Comparison of ENCODE assay signal across 8 mouse cellular contexts in genomic region chr9:77755403-77755784, GRCm38 (mm10). TPM values are rescaled to one million over a fixed set of nuclear protein-coding genes. Genes with fewer than 3 reads are reported as not detected.
DNase-seq lines count a peak whose midpoint lies in the region; ATAC-seq and TF ChIP-seq lines count a peak whose summit lies in the region.

No protein-coding gene starts in this region.

- intact Hi-C loops in heart, postnatal 10 days (cut with DNase I), result loop anchor here (2.0 kb wide), 2 partner anchors 93 to 211 kb away; partner anchors contain the start of gene Lrrc1
- intact Hi-C loops in gastrocnemius, postnatal 36 days (cut with DNase I), result loop anchor here (5.0 kb wide), 2 partner anchors 98 to 158 kb away; no protein-coding TSS in a partner anchor

- peak overlapping the region; percentile 89 for H3K4me3 ChIP-seq in heart, embryonic 13.5 days
- peak overlapping the region; percentile 99 for H3K4me3 ChIP-seq in G1E (ENCODE audit: low read depth, low read length)
- peak overlapping the region; percentile 88 for H3K4me3 ChIP-seq in heart, embryonic 16.5 days (ENCODE audit: low read length)
- H3K4me3 ChIP-seq in liver, postnatal 0 days (ENCODE audit: low read depth, low read length), result peak overlapping the region; percentile 87

- TF ChIP-seq EP300 in liver, postnatal 0 days (IDR thresholded peaks at IDR 0.05; ENCODE audit: low read depth), result no peak

- no peaks in the 10 kb centered on the region for H3K9me3 ChIP-seq in heart, embryonic 13.5 days
- H3K9me3 ChIP-seq in G1E (replicated peaks), result no peaks in the 10 kb centered on the region
- no peaks in the 10 kb centered on the region for H3K9me3 ChIP-seq in heart, embryonic 16.5 days (replicated peaks; ENCODE audit: control insufficient read depth, low read length)
- H3K9me3 ChIP-seq in liver, postnatal 0 days (ENCODE audit: low read length), result no peaks in the 10 kb centered on the region

- peak overlapping the region; percentile 77 for H3K4me2 ChIP-seq in heart, embryonic 13.5 days
- H3K4me2 ChIP-seq in heart, embryonic 16.5 days (ENCODE audit: low read depth, low read length), result peak overlapping the region; percentile 93
- H3K4me2 ChIP-seq in liver, postnatal 0 days (ENCODE audit: low read depth, low read length), result peak overlapping the region; percentile 79

- DNase-seq in heart, postnatal 10 days, result no peak
- DNase-seq in G1E (ENCODE audit: low spot score), result no peak
- no peak for DNase-seq in liver, postnatal 0 days
- no peak for DNase-seq in thymus, postnatal 0 days (ENCODE audit: low spot score)
- DNase-seq in gastrocnemius, postnatal 36 days, result no peak
- no peak for DNase-seq in adrenal gland, postnatal 14 days

- no peaks in the 10 kb centered on the region for H3K27me3 ChIP-seq in heart, embryonic 13.5 days (replicated peaks)
- no peaks in the 10 kb centered on the region for H3K27me3 ChIP-seq in G1E (ENCODE audit: insufficient read depth, low read length)
- no peaks in the 10 kb centered on the region for H3K27me3 ChIP-seq in heart, embryonic 16.5 days (ENCODE audit: control insufficient read depth, insufficient read depth, low read length)
- H3K27me3 ChIP-seq in liver, postnatal 0 days (ENCODE audit: insufficient read depth, low read length), result no peaks in the 10 kb centered on the region

- 14% methylated on average over 9 of the region's 9 CpGs for WGBS in heart, embryonic 13.5 days
- 19% methylated on average over 9 of the region's 9 CpGs for WGBS in heart, embryonic 16.5 days
- 7% methylated on average over 9 of the region's 9 CpGs for WGBS in liver, postnatal 0 days (ENCODE audit: insufficient replicate concordance)

- peaks cover 34% of the 10 kb centered on the region for H3K4me1 ChIP-seq in heart, embryonic 13.5 days
- peaks cover 39% of the 10 kb centered on the region for H3K4me1 ChIP-seq in G1E (ENCODE audit: insufficient read depth, low read depth, low read length)
- peaks cover 20% of the 10 kb centered on the region for H3K4me1 ChIP-seq in heart, embryonic 16.5 days (ENCODE audit: control insufficient read depth, insufficient read depth, low read length)
- H3K4me1 ChIP-seq in liver, postnatal 0 days (ENCODE audit: insufficient read depth), result peaks cover 22% of the 10 kb centered on the region

- no peak for ATAC-seq in heart, embryonic 13.5 days (ENCODE audit: extremely low read depth, insufficient number of reproducible peaks, low FRiP score, low TSS enrichment)
- no peak for ATAC-seq in G1E (ENCODE audit: extremely low read depth, insufficient number of reproducible peaks, low FRiP score, poor library complexity, severe bottlenecking)
- ATAC-seq in heart, embryonic 16.5 days (replicated peaks; ENCODE audit: extremely low read depth, insufficient read depth, low FRiP score), result no peak
- ATAC-seq in liver, postnatal 0 days, result no peak

- no peak for TF ChIP-seq CTCF in G1E (IDR thresholded peaks at IDR 0.05; ENCODE audit: low read depth, low read length)
- no peak for TF ChIP-seq CTCF in liver, postnatal 0 days (IDR thresholded peaks at IDR 0.05; ENCODE audit: low read depth)

- peak overlapping the region; percentile 88; the same call in 1 of the 2 replicates for H3K27ac ChIP-seq in heart, embryonic 13.5 days (replicated peaks)
- no peak overlapping the region for H3K27ac ChIP-seq in heart, embryonic 16.5 days (ENCODE audit: low read length)
- H3K27ac ChIP-seq in liver, postnatal 0 days (ENCODE audit: low read depth), result peak overlapping the region; percentile 93

- peak overlapping the region; percentile 82 for H3K9ac ChIP-seq in heart, embryonic 13.5 days
- H3K9ac ChIP-seq in heart, embryonic 16.5 days (ENCODE audit: low read length), result peak overlapping the region; percentile 87
- H3K9ac ChIP-seq in liver, postnatal 0 days (replicated peaks), result peak overlapping the region; percentile 93

- no peaks in the 10 kb centered on the region for H3K36me3 ChIP-seq in heart, embryonic 13.5 days
- H3K36me3 ChIP-seq in G1E (replicated peaks), result peaks cover 31% of the 10 kb centered on the region
- no peaks in the 10 kb centered on the region for H3K36me3 ChIP-seq in heart, embryonic 16.5 days (ENCODE audit: control insufficient read depth, insufficient read depth)
- peaks cover 19% of the 10 kb centered on the region; the same call in 1 of the 2 replicates for H3K36me3 ChIP-seq in liver, postnatal 0 days (replicated peaks; ENCODE audit: insufficient read depth, low read length)

RNA-seq across cellular contexts. Expression of gene Gclc, which starts 1.1 kb away (rescaled TPM):
- 7.6 and 8.3 TPM in 2 replicates for polyA plus RNA-seq in heart, embryonic 13.5 days (2015; fragmentation: Nextera tagmentation; extraction: Ambion mirVana)
- total RNA-seq in heart, postnatal 10 days (2021), result 10 to 100 TPM; 12.9 to 13.5 TPM
- 47.9 and 51.8 TPM in 2 replicates for total RNA-seq in G1E (2014; fragmentation: Nextera tagmentation)
- total RNA-seq in G1E (2017), result 46.2 and 50.1 TPM in 2 replicates
- 18.2 and 18.5 TPM in 2 replicates for polyA plus RNA-seq in G1E (2012)
- polyA plus RNA-seq in heart, embryonic 16.5 days (2015; fragmentation: Nextera tagmentation; extraction: Ambion mirVana), result 6.6 and 7.4 TPM in 2 replicates
- 22.9 and 24.0 TPM in 2 replicates for polyA plus RNA-seq in liver, postnatal 0 days (2015; fragmentation: Nextera tagmentation; extraction: Ambion mirVana)
- polyA plus RNA-seq in thymus, postnatal 0 days (2015; fragmentation: Nextera tagmentation; extraction: Ambion mirVana), result 16.4 and 18.5 TPM in 2 replicates
- total RNA-seq in gastrocnemius, postnatal 36 days (2021), result 1 to 10 TPM; 8.0 to 9.1 TPM
- total RNA-seq in adrenal gland, postnatal 14 days (2021), result 39.5 and 45.1 TPM in 2 replicates
